Mouse (Mus musculus): Measurements from ENCODE around the gene Olfr1229.

GRCm38 (mm10) chr2:89297168-89297567 lies 9.4 kb upstream of the Olfr1229 start, which contains the start of gene Olfr1230:
- TF ChIP-seq GATA1 (IDR thresholded peaks at IDR 0.05; ENCODE audit: borderline replicate concordance, low read length) = no peak
- TF ChIP-seq FLI1 (IDR thresholded peaks at IDR 0.05; ENCODE audit: low read length) = no peak
